Comparison of ENCODE assay signal across 28 mouse cellular contexts in the genomic region with DNA sequence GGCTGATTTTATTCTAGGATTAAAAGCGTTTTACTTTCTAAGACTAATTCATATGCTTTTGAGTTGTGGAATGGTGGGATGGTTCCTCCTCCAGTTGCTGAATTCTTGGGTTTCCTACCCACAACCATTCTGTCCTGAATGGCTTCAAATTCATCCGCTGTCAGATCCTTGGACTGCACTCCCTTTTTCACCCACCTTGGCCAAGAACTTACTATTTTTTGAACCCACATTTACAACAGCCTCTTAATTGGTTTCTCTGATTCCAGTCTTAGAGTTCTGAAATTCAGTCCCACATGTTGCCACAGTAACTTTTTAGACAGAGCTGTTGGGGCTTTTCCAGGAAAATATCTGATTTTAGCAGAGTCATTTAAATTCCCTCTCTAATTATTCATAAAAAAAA.
DNase-seq lines count a peak whose midpoint lies in the region; ATAC-seq and TF ChIP-seq lines count a peak whose summit lies in the region.
"Had no signal": no experiment of that assay in that cellular context is flagged by ENCODE, and none has a peak within 500 bp of the region (broad histone marks: within the 10 kb centered on the region; RNA-seq: fewer than 3 reads in every experiment).

No protein-coding gene starts in this region.

- TF ChIP-seq POLR2A in thymus, adult 2 months (IDR thresholded peaks at IDR 0.05; ENCODE audit: control insufficient read depth, extremely low read depth, insufficient read depth, low read length, poor library complexity): no peak

- H3K4me3 ChIP-seq in thymus, adult 2 months (ENCODE audit: control insufficient read depth, insufficient read depth, low read length): no peak overlapping the region
- H3K4me3 ChIP-seq: embryonic facial prominence, embryonic 13.5 days; embryonic facial prominence, embryonic 15.5 days; erythroblast, embryonic 14.5 days; forebrain, embryonic 10.5 days; forebrain, embryonic 12.5 days had no signal

- no peaks in the 10 kb centered on the region for H3K27me3 ChIP-seq in thymus, adult 2 months (ENCODE audit: control insufficient read depth, insufficient read depth, low read length)
- H3K27me3 ChIP-seq: embryonic facial prominence, embryonic 13.5 days; embryonic facial prominence, embryonic 15.5 days; forebrain, embryonic 12.5 days; Patski had no signal

- H3K36me3 ChIP-seq in thymus, adult 2 months (ENCODE audit: control insufficient read depth, insufficient read depth, low read length): no peaks in the 10 kb centered on the region
- H3K36me3 ChIP-seq: embryonic facial prominence, embryonic 13.5 days; embryonic facial prominence, embryonic 15.5 days; forebrain, embryonic 10.5 days; forebrain, embryonic 12.5 days; G1E had no signal

- DNase-seq in frontal cortex, postnatal 14 days (ENCODE audit: low spot score in 2 of 2): no peak
- DNase-seq in right cerebral cortex, adult 18-20 months: peak; percentile 15
- DNase-seq in right cerebral cortex, postnatal 14 days: no peak
- DNase-seq in brain, adult 2 months (ENCODE audit: low read depth, low spot score): peak; percentile 75
- no peak for DNase-seq in thymus, adult 2 months
- DNase-seq: adrenal gland, adult 8-10 months; adrenal gland, postnatal 14 days; adrenal gland, postnatal 36 days; B cell, adult 2 months; cerebellum, adult 11 months; cerebellum, adult 18-20 months; cerebellum, adult 8-10 months; cerebellum, adult 9-11 months; cerebellum, postnatal 14 days; cerebellum, postnatal 36 days; embryo, embryonic 11 days had no signal

- TF ChIP-seq CTCF in thymus, adult 2 months (IDR thresholded peaks at IDR 0.05; ENCODE audit: borderline replicate concordance, control insufficient read depth, extremely low read depth, insufficient read depth, low read length, poor library complexity): no peak

- WGBS in thymus, adult 2 months: 94% methylated on average over 2 of the region's 2 CpGs

- H3K4me1 ChIP-seq in thymus, adult 2 months (replicated peaks; ENCODE audit: control insufficient read depth, insufficient read depth, low read length): no peaks in the 10 kb centered on the region
- H3K4me1 ChIP-seq: embryonic facial prominence, embryonic 13.5 days; embryonic facial prominence, embryonic 15.5 days; forebrain, embryonic 10.5 days; forebrain, embryonic 12.5 days had no signal

- H3K27ac ChIP-seq in thymus, adult 2 months (ENCODE audit: control insufficient read depth, insufficient read depth, low read length): no peak overlapping the region
- H3K27ac ChIP-seq: embryonic facial prominence, embryonic 13.5 days; embryonic facial prominence, embryonic 15.5 days; forebrain, embryonic 10.5 days; forebrain, embryonic 12.5 days had no signal

- ATAC-seq in frontal cortex, adult (ENCODE audit: low TSS enrichment): peak; percentile 76; the same call in 1 of the 2 replicates
- ATAC-seq: activated CD4-positive, CD25-positive, alpha-beta regulatory T cell, adult 4 months; CD4-positive, CD25-positive, alpha-beta regulatory T cell, adult 4 months; forebrain, embryonic 14.5 days; forebrain, embryonic 16.5 days; Patski had no signal

Comparison
In these comparisons a context has a peak if more than half of its experiments do, and no peak if none do; other contexts are left out.
1. DNase-seq: peak in right cerebral cortex, adult 18-20 months (single experiment) and brain, adult 2 months (single experiment); none in frontal cortex, postnatal 14 days (0 of 2), right cerebral cortex, postnatal 14 days (single experiment) and thymus, adult 2 months (single experiment).